Mouse (Mus musculus): ENCODE data around the gene Spns3. TPM values are rescaled to one million over a fixed set of nuclear protein-coding genes. Genes with fewer than 3 reads are reported as not detected.

The Spns3 gene
- polyA plus RNA-seq (2012; ENCODE audit: insufficient read depth, insufficient read length, low replicate concordance, missing spikeins) = not detected in 2 replicates

- H3K27ac ChIP-seq (ENCODE audit: insufficient read depth, low read depth, low read length) = no peak within 1 kb of the TSS
- WGBS = 83% methylated on average over 8 of the region's 8 CpGs
- TF ChIP-seq CTCF (IDR thresholded peaks at IDR 0.05; ENCODE audit: insufficient read depth, low read depth, low read length) (no peak), POLR2A (IDR thresholded peaks at IDR 0.05; ENCODE audit: insufficient read depth, low read depth, low read length) (no peak)
- H3K4me3 ChIP-seq (ENCODE audit: insufficient read depth, low read depth, low read length) = no peak within 1 kb of the TSS
- no peaks in the 10 kb centered on the region for H3K4me1 ChIP-seq (ENCODE audit: control insufficient read depth, insufficient read depth, low read length)
Measured at GRCm38 (mm10) chr11:72550134-72550988, at the start of gene Spns3. Gene Spns3 (minus strand): TSS chr11:72550506.

- TF ChIP-seq CTCF (IDR thresholded peaks at IDR 0.05; ENCODE audit: insufficient read depth, low read depth, low read length) (no peak), POLR2A (IDR thresholded peaks at IDR 0.05; ENCODE audit: insufficient read depth, low read depth, low read length) (no peak)
- 93% methylated on average over 4 of the region's 4 CpGs for WGBS
- H3K4me1 ChIP-seq (ENCODE audit: control insufficient read depth, insufficient read depth, low read length) = no peaks in the 10 kb centered on the region
- H3K27ac ChIP-seq (ENCODE audit: insufficient read depth, low read depth, low read length) = no peak overlapping the region
- H3K4me3 ChIP-seq (ENCODE audit: insufficient read depth, low read depth, low read length) = no peak overlapping the region
Measured at GRCm38 (mm10) chr11:72597780-72598179, 47.5 kb upstream of the Spns3 start.

DNA sequence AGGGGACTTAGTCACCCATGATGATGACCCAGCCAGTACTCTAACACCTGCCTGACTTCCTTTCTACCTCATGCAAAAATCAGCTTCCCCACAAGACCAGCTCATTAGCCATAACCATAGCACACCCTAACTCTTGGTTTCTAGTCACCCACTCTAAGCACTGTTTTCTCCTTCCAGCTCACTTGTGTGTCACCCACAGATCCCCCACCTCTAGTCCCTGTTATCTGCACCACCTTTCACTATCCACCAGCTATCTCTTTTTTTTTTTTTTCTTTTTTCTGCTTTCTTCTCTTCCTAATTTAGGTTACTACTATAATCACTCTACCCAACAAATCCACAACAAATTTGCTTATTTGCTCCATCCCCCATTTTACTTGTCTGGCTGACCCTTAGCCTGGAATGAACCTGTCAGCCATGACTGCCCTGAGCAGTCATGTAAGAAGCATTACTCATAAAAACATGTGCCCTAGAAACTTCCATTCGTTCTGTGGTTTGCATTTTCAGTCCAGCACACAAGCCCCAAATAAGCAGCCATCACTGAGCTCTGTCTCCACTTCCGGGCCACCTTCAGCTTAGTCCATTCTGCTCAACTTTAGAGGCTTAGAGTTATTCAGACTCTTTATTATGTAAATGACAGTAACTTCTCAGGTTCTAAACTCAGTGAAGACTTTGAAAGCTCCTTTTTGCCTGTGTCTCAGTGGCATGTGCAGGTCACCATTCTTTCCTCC lies 44.9 kb upstream of the Spns3 start:
- Histone ChIP-seq H3K4me3 (ENCODE audit: insufficient read depth, low read depth, low read length) (no peak overlapping the region), H3K4me1 (ENCODE audit: control insufficient read depth, insufficient read depth, low read length) (no peaks in the 10 kb centered on the region), H3K27ac (ENCODE audit: insufficient read depth, low read depth, low read length) (no peak overlapping the region)
- TF ChIP-seq CTCF (IDR thresholded peaks at IDR 0.05; ENCODE audit: insufficient read depth, low read depth, low read length) = no peak
- TF ChIP-seq POLR2A (IDR thresholded peaks at IDR 0.05; ENCODE audit: insufficient read depth, low read depth, low read length) = no peak
- WGBS = 65% methylated on average over 2 of the region's 2 CpGs

GRCm38 (mm10) chr11:72587537-72588233 lies 37.4 kb upstream of the Spns3 start:
- Histone ChIP-seq H3K27ac (ENCODE audit: insufficient read depth, low read depth, low read length) (no peak overlapping the region), H3K4me1 (ENCODE audit: control insufficient read depth, insufficient read depth, low read length) (no peaks in the 10 kb centered on the region), H3K4me3 (ENCODE audit: insufficient read depth, low read depth, low read length) (no peak overlapping the region)
- 63% methylated on average over 7 of the region's 7 CpGs for WGBS
- TF ChIP-seq CTCF (IDR thresholded peaks at IDR 0.05; ENCODE audit: insufficient read depth, low read depth, low read length) (no peak), POLR2A (IDR thresholded peaks at IDR 0.05; ENCODE audit: insufficient read depth, low read depth, low read length) (no peak)

DNA sequence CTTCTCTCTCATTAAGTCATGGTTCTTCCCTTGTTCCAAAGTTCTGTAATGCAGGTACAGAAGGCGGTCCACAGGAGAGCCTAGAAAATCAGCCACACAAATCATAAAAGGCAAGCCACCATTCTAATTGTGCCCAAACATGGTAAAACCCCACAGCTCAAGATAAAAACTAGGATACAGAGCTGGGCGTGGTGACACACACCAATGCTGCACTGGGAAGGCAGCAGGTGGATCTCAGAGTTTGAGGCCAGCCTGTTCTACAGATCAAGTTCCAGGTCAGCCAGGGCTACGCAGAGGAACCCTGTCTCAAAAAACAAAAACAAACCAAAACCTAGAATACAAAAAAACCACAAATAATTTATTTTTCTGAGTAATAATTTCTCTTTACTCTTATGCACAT lies 36.3 kb upstream of the Spns3 start:
- 96% methylated on average over 3 of the region's 3 CpGs for WGBS
- no peak overlapping the region for H3K27ac ChIP-seq (ENCODE audit: insufficient read depth, low read depth, low read length)
- no peaks in the 10 kb centered on the region for H3K4me1 ChIP-seq (ENCODE audit: control insufficient read depth, insufficient read depth, low read length)
- H3K4me3 ChIP-seq (ENCODE audit: insufficient read depth, low read depth, low read length) = no peak overlapping the region
- TF ChIP-seq POLR2A (IDR thresholded peaks at IDR 0.05; ENCODE audit: insufficient read depth, low read depth, low read length) (no peak), CTCF (IDR thresholded peaks at IDR 0.05; ENCODE audit: insufficient read depth, low read depth, low read length) (no peak)

- no peak overlapping the region for H3K27ac ChIP-seq (ENCODE audit: insufficient read depth, low read depth, low read length)
- TF ChIP-seq POLR2A (IDR thresholded peaks at IDR 0.05; ENCODE audit: insufficient read depth, low read depth, low read length) (no peak), CTCF (IDR thresholded peaks at IDR 0.05; ENCODE audit: insufficient read depth, low read depth, low read length) (no peak)
- no peaks in the 10 kb centered on the region for H3K4me1 ChIP-seq (ENCODE audit: control insufficient read depth, insufficient read depth, low read length)
- no peak overlapping the region for H3K4me3 ChIP-seq (ENCODE audit: insufficient read depth, low read depth, low read length)
- 96% methylated on average over 2 of the region's 2 CpGs for WGBS
Measured at GRCm38 (mm10) chr11:72583092-72583491, 32.8 kb upstream of the Spns3 start.

GRCm38 (mm10) chr11:72582448-72582705 lies 32.1 kb upstream of the Spns3 start:
- TF ChIP-seq POLR2A (IDR thresholded peaks at IDR 0.05; ENCODE audit: insufficient read depth, low read depth, low read length) = no peak
- no peak for TF ChIP-seq CTCF (IDR thresholded peaks at IDR 0.05; ENCODE audit: insufficient read depth, low read depth, low read length)
- 89% methylated on average over 3 of the region's 3 CpGs for WGBS
- no peak overlapping the region for H3K4me3 ChIP-seq (ENCODE audit: insufficient read depth, low read depth, low read length)
- H3K27ac ChIP-seq (ENCODE audit: insufficient read depth, low read depth, low read length) = no peak overlapping the region
- H3K4me1 ChIP-seq (ENCODE audit: control insufficient read depth, insufficient read depth, low read length) = no peaks in the 10 kb centered on the region

DNA sequence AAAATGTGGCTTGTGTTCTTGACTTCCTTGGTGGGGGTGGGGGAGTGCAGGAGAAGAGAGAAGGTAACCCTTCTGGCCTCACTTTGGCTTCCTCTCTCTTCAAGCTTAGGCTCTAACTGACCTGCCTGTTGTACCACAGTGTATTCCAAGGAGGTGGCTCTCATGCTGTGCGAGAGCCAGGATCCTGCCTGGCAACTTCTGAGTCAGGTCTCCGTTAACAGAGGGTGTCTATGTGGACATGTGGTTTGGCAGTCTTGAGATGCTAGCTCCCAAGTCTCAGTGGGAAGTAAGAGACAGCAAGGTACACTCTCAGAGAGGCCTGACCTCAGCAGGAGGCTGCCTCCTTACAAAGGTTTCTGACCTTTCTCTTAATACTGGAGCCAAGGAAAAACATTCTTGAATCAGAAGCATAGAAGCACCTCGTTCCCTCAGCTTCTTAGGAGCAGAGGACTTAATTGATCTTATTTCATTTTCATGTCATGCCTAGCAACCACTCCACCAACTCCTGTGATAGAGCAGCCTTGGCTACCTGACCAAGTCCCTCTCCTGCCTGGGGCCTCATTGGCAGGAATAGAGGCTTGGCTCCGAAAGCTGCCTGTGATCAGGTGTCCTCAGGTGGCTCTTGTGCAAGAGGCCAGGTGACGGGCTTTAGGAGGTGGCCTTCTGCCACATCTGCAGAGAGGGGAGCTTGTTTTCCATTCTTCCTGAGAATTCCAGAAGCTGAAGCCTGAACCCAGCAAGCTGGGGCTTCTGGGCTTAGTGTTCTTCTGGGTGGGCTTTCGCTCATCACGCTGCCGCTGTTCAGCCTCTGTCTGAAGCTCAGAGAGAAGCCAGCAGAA lies 31.5 kb upstream of the Spns3 start:
- Histone ChIP-seq H3K27ac (ENCODE audit: insufficient read depth, low read depth, low read length) (no peak overlapping the region), H3K4me1 (ENCODE audit: control insufficient read depth, insufficient read depth, low read length) (no peaks in the 10 kb centered on the region), H3K4me3 (ENCODE audit: insufficient read depth, low read depth, low read length) (no peak overlapping the region)
- 82% methylated on average over 8 of the region's 8 CpGs for WGBS
- TF ChIP-seq CTCF (IDR thresholded peaks at IDR 0.05; ENCODE audit: insufficient read depth, low read depth, low read length) = no peak
- TF ChIP-seq POLR2A (IDR thresholded peaks at IDR 0.05; ENCODE audit: insufficient read depth, low read depth, low read length) = no peak

Measured in olfactory bulb, adult 2 months (tissue).